Mouse (Mus musculus): ENCODE measurements around the gene Parn. TPM values are rescaled to one million over a fixed set of nuclear protein-coding genes. Genes with fewer than 3 reads are reported as not detected.

Parn gene
- polyA plus RNA-seq, 1 experiment from 2014 or later: 45.2 TPM

- H3K4me3 ChIP-seq: no peak overlapping the region
- no peaks in the 10 kb centered on the region for H3K36me3 ChIP-seq
- H3K9ac ChIP-seq: no peak overlapping the region
- no peak for ATAC-seq (ENCODE audit: borderline replicate concordance, extremely low read depth, low FRiP score, low TSS enrichment)
- H3K27ac ChIP-seq: no peak overlapping the region
- no peaks in the 10 kb centered on the region for H3K9me3 ChIP-seq
- no peaks in the 10 kb centered on the region for H3K27me3 ChIP-seq
- WGBS: 70% methylated on average over 3 of the region's 3 CpGs
- H3K4me1 ChIP-seq: no peaks in the 10 kb centered on the region
- no peak overlapping the region for H3K4me2 ChIP-seq
Measured at GRCm38 (mm10) chr16:13504476-13504875, 163.5 kb downstream of the Parn start.

GRCm38 (mm10) chr16:13498923-13499322 is 169.0 kb downstream of the Parn start:
- H3K36me3 ChIP-seq: no peaks in the 10 kb centered on the region
- 80% methylated on average over 3 of the region's 3 CpGs for WGBS
- H3K4me3 ChIP-seq: no peak overlapping the region
- H3K9ac ChIP-seq: no peak overlapping the region
- H3K4me2 ChIP-seq: no peak overlapping the region
- H3K9me3 ChIP-seq: no peaks in the 10 kb centered on the region
- H3K27ac ChIP-seq: no peak overlapping the region
- H3K4me1 ChIP-seq: no peaks in the 10 kb centered on the region
- no peaks in the 10 kb centered on the region for H3K27me3 ChIP-seq
- ATAC-seq (ENCODE audit: borderline replicate concordance, extremely low read depth, low FRiP score, low TSS enrichment): no peak

GRCm38 (mm10) chr16:13493981-13494380 is 174.0 kb downstream of the Parn start:
- H3K27ac ChIP-seq: no peak overlapping the region
- no peak overlapping the region for H3K9ac ChIP-seq
- H3K27me3 ChIP-seq: no peaks in the 10 kb centered on the region
- no peaks in the 10 kb centered on the region for H3K4me1 ChIP-seq
- H3K9me3 ChIP-seq: no peaks in the 10 kb centered on the region
- no peak for ATAC-seq (ENCODE audit: borderline replicate concordance, extremely low read depth, low FRiP score, low TSS enrichment)
- H3K36me3 ChIP-seq: no peaks in the 10 kb centered on the region
- H3K4me3 ChIP-seq: no peak overlapping the region
- no peak overlapping the region for H3K4me2 ChIP-seq
- WGBS: 76% methylated on average over 3 of the region's 3 CpGs

GRCm38 (mm10) chr16:13492996-13493395 is 175.0 kb downstream of the Parn start:
- 58% methylated on average over 3 of the region's 3 CpGs for WGBS

GRCm38 (mm10) chr16:13491776-13492175 is 176.2 kb downstream of the Parn start:
- Histone ChIP-seq H3K4me1 (no peaks in the 10 kb centered on the region), H3K27ac (no peak overlapping the region), H3K4me3 (no peak overlapping the region), H3K9me3 (no peaks in the 10 kb centered on the region), H3K36me3 (no peaks in the 10 kb centered on the region), H3K9ac (no peak overlapping the region), H3K27me3 (no peaks in the 10 kb centered on the region), H3K4me2 (no peak overlapping the region)
- no peak for ATAC-seq (ENCODE audit: borderline replicate concordance, extremely low read depth, low FRiP score, low TSS enrichment)
- WGBS: 64% methylated on average over 3 of the region's 3 CpGs

More at GRCm38 (mm10) chr16:13492996-13493395, 175.0 kb downstream of the Parn start:
- H3K27me3 ChIP-seq: no peaks in the 10 kb centered on the region
- H3K27ac ChIP-seq: no peak overlapping the region
- no peak overlapping the region for H3K9ac ChIP-seq
- H3K4me3 ChIP-seq: no peak overlapping the region
- no peaks in the 10 kb centered on the region for H3K4me1 ChIP-seq
- no peak overlapping the region for H3K4me2 ChIP-seq
- no peaks in the 10 kb centered on the region for H3K9me3 ChIP-seq
- no peaks in the 10 kb centered on the region for H3K36me3 ChIP-seq
- no peak for ATAC-seq (ENCODE audit: borderline replicate concordance, extremely low read depth, low FRiP score, low TSS enrichment)

Other genes with a start within 250 kb of the Parn start
- 42.1 and 47.9 TPM in 2 replicates for gene Bfar, start 3.7 kb upstream of the Parn start, polyA plus RNA-seq (2015; fragmentation: Nextera tagmentation; extraction: Ambion mirVana)
- 5.6 and 6.7 TPM in 2 replicates for gene 3110001I22Rik, start 3.8 kb upstream of the Parn start, polyA plus RNA-seq (2015; fragmentation: Nextera tagmentation; extraction: Ambion mirVana)
- gene Pla2g10, start 62.8 kb upstream of the Parn start, polyA plus RNA-seq (2015; fragmentation: Nextera tagmentation; extraction: Ambion mirVana): 3.0 TPM in 2 replicates
- 59.2 and 60.1 TPM in 2 replicates for gene Rrn3, start 112.5 kb upstream of the Parn start, polyA plus RNA-seq (2015; fragmentation: Nextera tagmentation; extraction: Ambion mirVana)
- 160 and 163 TPM in 2 replicates for gene Ntan1, start 150.7 kb upstream of the Parn start, polyA plus RNA-seq (2015; fragmentation: Nextera tagmentation; extraction: Ambion mirVana)
- gene Pdxdc1, start 235.0 kb upstream of the Parn start, polyA plus RNA-seq (2015; fragmentation: Nextera tagmentation; extraction: Ambion mirVana): 81.9 and 82.5 TPM in 2 replicates
- gene Mpv17l, start 235.0 kb upstream of the Parn start, polyA plus RNA-seq (2015; fragmentation: Nextera tagmentation; extraction: Ambion mirVana): 8.4 and 9.2 TPM in 2 replicates